Mouse (Mus musculus): ENCODE measurements around the gene Il1b. TPM values are rescaled to one million over a fixed set of nuclear protein-coding genes. Genes with fewer than 3 reads are reported as not detected.
A peak's percentile ranks its signal among the peaks of the same experiment; 100 is the strongest.

The Il1b gene
- polyA plus RNA-seq, 1 experiment = 0.72 TPM

- no peaks in the 10 kb centered on the region for H3K4me1 ChIP-seq (ENCODE audit: control insufficient read depth, insufficient read depth, low read length)
- WGBS = 55% methylated on average over 2 of the region's 2 CpGs
- DNase-seq = no peak
These were observed 18.4 kb upstream of the Il1b start for GRCm38 (mm10) chr2:129389323-129389722.

GRCm38 (mm10) chr2:129385331-129385730, 14.4 kb upstream of the Il1b start:
- no peaks in the 10 kb centered on the region for H3K4me1 ChIP-seq (ENCODE audit: control insufficient read depth, insufficient read depth, low read length)
- WGBS = 75% methylated on average over 3 of the region's 3 CpGs
- H3K4me3 ChIP-seq (ENCODE audit: insufficient read depth, low read depth, low read length) = no peak overlapping the region
- H3K27ac ChIP-seq (ENCODE audit: insufficient read depth, low read depth, low read length) = no peak overlapping the region
- no peaks in the 10 kb centered on the region for H3K27me3 ChIP-seq (replicated peaks; ENCODE audit: control insufficient read depth, insufficient read depth, low read length)
- TF ChIP-seq POLR2A (IDR thresholded peaks at IDR 0.05; ENCODE audit: low read depth, low read length) = no peak
- TF ChIP-seq CTCF (conservative IDR thresholded peaks at IDR 0.05; ENCODE audit: insufficient read depth, insufficient read length, low read depth, low read length) = no peak
- no peak for DNase-seq
- no peaks in the 10 kb centered on the region for H3K36me3 ChIP-seq (ENCODE audit: control insufficient read depth, insufficient read depth, low read length)

More at GRCm38 (mm10) chr2:129389323-129389722, 18.4 kb upstream of the Il1b start:
- Histone ChIP-seq H3K36me3 (ENCODE audit: control insufficient read depth, insufficient read depth, low read length) (no peaks in the 10 kb centered on the region), H3K4me3 (ENCODE audit: insufficient read depth, low read depth, low read length) (no peak overlapping the region), H3K27ac (ENCODE audit: insufficient read depth, low read depth, low read length) (no peak overlapping the region), H3K27me3 (replicated peaks; ENCODE audit: control insufficient read depth, insufficient read depth, low read length) (no peaks in the 10 kb centered on the region)
- TF ChIP-seq CTCF (conservative IDR thresholded peaks at IDR 0.05; ENCODE audit: insufficient read depth, insufficient read length, low read depth, low read length) (no peak), POLR2A (IDR thresholded peaks at IDR 0.05; ENCODE audit: low read depth, low read length) (no peak)

GRCm38 (mm10) chr2:129384272-129384660, 13.3 kb upstream of the Il1b start:
- H3K36me3 ChIP-seq (ENCODE audit: control insufficient read depth, insufficient read depth, low read length) = no peaks in the 10 kb centered on the region
- no peak overlapping the region for H3K27ac ChIP-seq (ENCODE audit: insufficient read depth, low read depth, low read length)
- H3K4me1 ChIP-seq (ENCODE audit: control insufficient read depth, insufficient read depth, low read length) = no peaks in the 10 kb centered on the region
- no peak for DNase-seq
- WGBS = 79% methylated on average over 8 of the region's 8 CpGs
- TF ChIP-seq POLR2A (IDR thresholded peaks at IDR 0.05; ENCODE audit: low read depth, low read length) (no peak), CTCF (conservative IDR thresholded peaks at IDR 0.05; ENCODE audit: insufficient read depth, insufficient read length, low read depth, low read length) (no peak)
- no peak overlapping the region for H3K4me3 ChIP-seq (ENCODE audit: insufficient read depth, low read depth, low read length)
- no peaks in the 10 kb centered on the region for H3K27me3 ChIP-seq (replicated peaks; ENCODE audit: control insufficient read depth, insufficient read depth, low read length)

- Histone ChIP-seq H3K4me3 (ENCODE audit: insufficient read depth, low read depth, low read length) (no peak overlapping the region), H3K4me1 (ENCODE audit: control insufficient read depth, insufficient read depth, low read length) (no peaks in the 10 kb centered on the region), H3K27me3 (replicated peaks; ENCODE audit: control insufficient read depth, insufficient read depth, low read length) (no peaks in the 10 kb centered on the region), H3K27ac (ENCODE audit: insufficient read depth, low read depth, low read length) (no peak overlapping the region), H3K36me3 (ENCODE audit: control insufficient read depth, insufficient read depth, low read length) (no peaks in the 10 kb centered on the region)
- TF ChIP-seq CTCF (conservative IDR thresholded peaks at IDR 0.05; ENCODE audit: insufficient read depth, insufficient read length, low read depth, low read length) (no peak), POLR2A (IDR thresholded peaks at IDR 0.05; ENCODE audit: low read depth, low read length) (no peak)
- 86% methylated on average over 8 of the region's 8 CpGs for WGBS
- DNase-seq = no peak
These were observed 12.8 kb upstream of the Il1b start for GRCm38 (mm10) chr2:129383512-129384271.

- Histone ChIP-seq H3K4me3 (ENCODE audit: insufficient read depth, low read depth, low read length) (no peak overlapping the region), H3K27me3 (replicated peaks; ENCODE audit: control insufficient read depth, insufficient read depth, low read length) (no peaks in the 10 kb centered on the region), H3K36me3 (ENCODE audit: control insufficient read depth, insufficient read depth, low read length) (no peaks in the 10 kb centered on the region), H3K4me1 (ENCODE audit: control insufficient read depth, insufficient read depth, low read length) (no peaks in the 10 kb centered on the region), H3K27ac (ENCODE audit: insufficient read depth, low read depth, low read length) (no peak overlapping the region)
- DNase-seq = peak; percentile 10
- TF ChIP-seq CTCF (conservative IDR thresholded peaks at IDR 0.05; ENCODE audit: insufficient read depth, insufficient read length, low read depth, low read length) (no peak), POLR2A (IDR thresholded peaks at IDR 0.05; ENCODE audit: low read depth, low read length) (no peak)
- WGBS = 78% methylated on average over 5 of the region's 5 CpGs
These were observed 10.0 kb upstream of the Il1b start for GRCm38 (mm10) chr2:129380746-129381474.

GRCm38 (mm10) chr2:129380211-129380610, 9.3 kb upstream of the Il1b start:
- Histone ChIP-seq H3K36me3 (ENCODE audit: control insufficient read depth, insufficient read depth, low read length) (no peaks in the 10 kb centered on the region), H3K27ac (ENCODE audit: insufficient read depth, low read depth, low read length) (no peak overlapping the region), H3K4me3 (ENCODE audit: insufficient read depth, low read depth, low read length) (no peak overlapping the region), H3K4me1 (ENCODE audit: control insufficient read depth, insufficient read depth, low read length) (no peaks in the 10 kb centered on the region), H3K27me3 (replicated peaks; ENCODE audit: control insufficient read depth, insufficient read depth, low read length) (no peaks in the 10 kb centered on the region)
- peak; percentile 25 for DNase-seq
- 73% methylated on average over 5 of the region's 5 CpGs for WGBS
- no peak for TF ChIP-seq CTCF (conservative IDR thresholded peaks at IDR 0.05; ENCODE audit: insufficient read depth, insufficient read length, low read depth, low read length)
- TF ChIP-seq POLR2A (IDR thresholded peaks at IDR 0.05; ENCODE audit: low read depth, low read length) = no peak

- TF ChIP-seq POLR2A (IDR thresholded peaks at IDR 0.05; ENCODE audit: low read depth, low read length) (no peak), CTCF (conservative IDR thresholded peaks at IDR 0.05; ENCODE audit: insufficient read depth, insufficient read length, low read depth, low read length) (no peak)
- 79% methylated on average over 4 of the region's 4 CpGs for WGBS
- DNase-seq = peak; percentile 33
- H3K27ac ChIP-seq (ENCODE audit: insufficient read depth, low read depth, low read length) = no peak overlapping the region; the same call in 1 of the 2 replicates
- no peaks in the 10 kb centered on the region for H3K27me3 ChIP-seq (replicated peaks; ENCODE audit: control insufficient read depth, insufficient read depth, low read length)
- H3K4me1 ChIP-seq (ENCODE audit: control insufficient read depth, insufficient read depth, low read length) = no peaks in the 10 kb centered on the region
- no peaks in the 10 kb centered on the region for H3K36me3 ChIP-seq (ENCODE audit: control insufficient read depth, insufficient read depth, low read length)
- no peak overlapping the region for H3K4me3 ChIP-seq (ENCODE audit: insufficient read depth, low read depth, low read length)
These were observed 2.4 kb upstream of the Il1b start for GRCm38 (mm10) chr2:129373307-129373706.

All from kidney, adult 2 months (tissue).